Mouse (Mus musculus): ENCODE data around the gene Rint1. TPM values are rescaled to one million over a fixed set of nuclear protein-coding genes. Genes with fewer than 3 reads are reported as not detected.

Rint1 gene
- polyA plus RNA-seq, 1 experiment: 14.0 TPM

DNA sequence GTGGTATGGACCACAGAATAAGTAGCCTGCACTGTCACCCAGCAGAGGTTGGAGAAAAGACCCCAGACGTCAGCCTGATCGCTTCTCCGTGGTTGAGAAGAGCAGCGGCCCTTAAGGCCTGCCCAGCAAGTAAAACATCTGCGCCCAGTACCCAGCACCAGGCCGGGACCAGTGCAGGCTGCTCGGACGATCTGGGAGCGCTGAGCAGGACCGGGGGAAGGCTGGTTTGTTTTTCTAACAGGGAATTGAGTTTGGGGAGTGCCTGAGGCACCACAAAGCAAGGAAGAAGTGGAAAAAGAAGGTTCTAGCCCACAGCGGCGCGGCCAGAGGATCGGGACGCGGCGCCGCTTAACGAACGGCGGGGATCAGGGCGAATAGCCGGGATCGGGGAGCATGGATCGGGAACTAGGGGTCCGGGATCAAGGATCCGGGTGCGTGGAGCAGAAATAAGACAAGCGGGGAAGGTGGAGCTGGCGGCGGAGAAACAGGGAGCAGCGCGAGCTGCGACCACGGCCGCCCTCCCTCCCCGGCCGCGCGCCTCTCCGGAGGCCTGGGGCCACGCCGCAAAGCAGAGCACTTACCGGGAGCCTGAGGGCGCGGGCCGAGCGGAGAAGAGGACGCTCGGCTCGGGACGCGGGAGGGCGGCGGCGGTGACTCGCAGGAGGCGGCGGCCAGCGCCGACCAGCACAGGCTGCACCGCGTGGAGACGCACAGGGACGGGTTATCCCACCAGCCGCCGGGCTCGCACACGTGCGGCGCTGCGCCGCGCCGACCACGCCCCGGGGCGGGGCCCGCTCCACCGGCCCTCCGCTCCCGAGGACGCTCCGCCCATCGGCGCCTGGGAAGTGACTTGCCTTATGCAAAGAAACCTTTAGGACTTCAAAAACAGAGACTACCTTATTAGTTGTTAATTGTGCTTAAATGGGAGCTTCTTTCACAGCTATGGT lies 4.3 kb upstream of the Rint1 start, which contains the start of gene Pus7:
Pus7 (minus strand) TSS at position 781 of the 947 bp plus-strand sequence.
- under 1% methylated on average over 86 of the region's 86 CpGs for WGBS
- Histone ChIP-seq H3K4me1 (ENCODE audit: control insufficient read depth, insufficient read depth, low read length) (peaks cover 2% of the 10 kb centered on the region; the same call in 1 of the 2 replicates), H3K36me3 (ENCODE audit: control insufficient read depth, insufficient read depth, low read length) (no peaks in the 10 kb centered on the region), H3K27me3 (replicated peaks; ENCODE audit: control insufficient read depth, insufficient read depth, low read length) (no peaks in the 10 kb centered on the region), H3K4me3 (ENCODE audit: insufficient read depth, low read depth, low read length) (peak within 1 kb of the TSS; percentile 86), H3K27ac (ENCODE audit: insufficient read depth, low read depth, low read length) (no peak within 1 kb of the TSS; the same call in 1 of the 2 replicates)
- TF ChIP-seq CTCF (conservative IDR thresholded peaks at IDR 0.05; ENCODE audit: insufficient read depth, insufficient read length, low read depth, low read length): no peak
- TF ChIP-seq POLR2A (IDR thresholded peaks at IDR 0.05; ENCODE audit: low read depth, low read length): no peak
- peak; percentile 92 for DNase-seq

DNA sequence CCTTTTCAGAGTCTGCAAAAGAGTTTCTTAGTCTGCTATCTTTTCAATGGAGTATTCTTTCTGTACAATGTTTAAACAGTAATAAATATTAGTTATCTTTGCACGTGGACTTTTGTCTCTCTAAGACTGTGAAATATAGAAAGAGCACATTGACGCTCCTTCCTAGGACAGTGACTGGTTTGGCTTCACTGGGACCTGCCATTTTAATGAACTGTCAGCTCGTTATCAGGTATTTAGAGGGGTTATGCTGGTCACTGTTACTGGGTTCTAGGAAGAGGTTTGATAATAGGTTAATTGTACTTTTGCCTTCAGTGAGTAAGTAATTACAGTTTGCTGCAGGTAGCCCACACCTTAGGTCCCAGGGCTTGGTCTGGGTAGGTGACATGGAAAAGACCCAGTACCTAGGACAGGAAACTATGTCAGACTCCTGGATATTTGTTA lies 899 bp downstream of the Rint1 start:
- 34% methylated on average over 3 of the region's 3 CpGs for WGBS
- Histone ChIP-seq H3K27ac (ENCODE audit: insufficient read depth, low read depth, low read length) (no peak overlapping the region), H3K27me3 (replicated peaks; ENCODE audit: control insufficient read depth, insufficient read depth, low read length) (no peaks in the 10 kb centered on the region), H3K36me3 (ENCODE audit: control insufficient read depth, insufficient read depth, low read length) (no peaks in the 10 kb centered on the region), H3K4me3 (ENCODE audit: insufficient read depth, low read depth, low read length) (peak overlapping the region; percentile 69), H3K4me1 (ENCODE audit: control insufficient read depth, insufficient read depth, low read length) (no peaks in the 10 kb centered on the region; the same call in 1 of the 2 replicates)
- TF ChIP-seq CTCF (conservative IDR thresholded peaks at IDR 0.05; ENCODE audit: insufficient read depth, insufficient read length, low read depth, low read length) (no peak), POLR2A (IDR thresholded peaks at IDR 0.05; ENCODE audit: low read depth, low read length) (no peak)
- DNase-seq: no peak

DNA sequence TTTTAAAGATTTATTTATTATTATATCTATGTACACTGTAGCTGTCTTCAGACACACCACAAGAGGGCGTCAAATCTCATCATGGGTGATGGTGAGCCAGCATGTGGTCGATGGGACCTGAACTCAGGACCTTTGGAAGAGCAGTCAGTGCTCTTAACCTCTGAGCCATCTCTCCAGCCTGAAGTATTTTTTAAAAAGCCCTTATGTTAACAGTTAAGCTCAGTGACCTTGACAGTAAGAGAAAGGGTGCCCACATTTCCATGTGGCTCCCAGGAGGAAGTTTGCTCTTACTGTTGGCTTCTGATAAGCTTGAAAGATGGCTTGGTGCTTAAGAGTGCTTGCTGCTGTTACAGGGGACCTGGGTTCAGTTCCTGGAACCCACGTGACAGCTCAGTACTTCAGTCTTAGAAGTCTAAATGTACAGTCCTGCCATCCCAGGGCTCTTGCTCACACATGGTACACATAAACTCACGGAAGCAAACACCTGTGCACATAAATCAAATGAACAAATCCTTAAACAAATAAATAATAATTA lies 1.6 kb downstream of the Rint1 start:
- Histone ChIP-seq H3K27me3 (replicated peaks; ENCODE audit: control insufficient read depth, insufficient read depth, low read length) (no peaks in the 10 kb centered on the region), H3K4me3 (ENCODE audit: insufficient read depth, low read depth, low read length) (no peak overlapping the region), H3K4me1 (ENCODE audit: control insufficient read depth, insufficient read depth, low read length) (no peaks in the 10 kb centered on the region; the same call in 1 of the 2 replicates), H3K27ac (ENCODE audit: insufficient read depth, low read depth, low read length) (no peak overlapping the region), H3K36me3 (ENCODE audit: control insufficient read depth, insufficient read depth, low read length) (no peaks in the 10 kb centered on the region)
- DNase-seq: no peak
- WGBS: 80% methylated on average over 4 of the region's 4 CpGs
- no peak for TF ChIP-seq CTCF (conservative IDR thresholded peaks at IDR 0.05; ENCODE audit: insufficient read depth, insufficient read length, low read depth, low read length)
- no peak for TF ChIP-seq POLR2A (IDR thresholded peaks at IDR 0.05; ENCODE audit: low read depth, low read length)

DNA sequence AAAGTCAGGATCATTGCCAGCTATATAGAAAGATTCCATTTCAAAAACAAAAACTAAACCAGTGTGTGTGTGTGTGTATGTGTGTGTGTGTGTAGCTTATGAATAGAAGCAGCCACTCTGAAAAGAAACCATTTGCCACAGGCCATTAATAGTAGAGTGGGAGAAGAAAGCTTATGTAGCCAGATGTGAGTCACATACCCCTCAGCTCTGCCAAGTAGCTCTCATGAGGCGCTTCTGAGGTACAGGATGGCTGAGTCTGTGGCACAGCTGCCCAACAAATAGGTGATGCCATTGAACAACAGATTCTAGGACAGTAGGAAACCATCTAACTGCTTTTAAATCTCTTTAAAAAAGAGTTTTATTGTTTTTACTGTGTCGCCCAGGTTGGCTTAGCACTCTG lies 5.2 kb downstream of the Rint1 start:
- no peak overlapping the region for H3K27ac ChIP-seq (ENCODE audit: insufficient read depth, low read depth, low read length)
- 97% methylated on average over 2 of the region's 2 CpGs for WGBS

DNA sequence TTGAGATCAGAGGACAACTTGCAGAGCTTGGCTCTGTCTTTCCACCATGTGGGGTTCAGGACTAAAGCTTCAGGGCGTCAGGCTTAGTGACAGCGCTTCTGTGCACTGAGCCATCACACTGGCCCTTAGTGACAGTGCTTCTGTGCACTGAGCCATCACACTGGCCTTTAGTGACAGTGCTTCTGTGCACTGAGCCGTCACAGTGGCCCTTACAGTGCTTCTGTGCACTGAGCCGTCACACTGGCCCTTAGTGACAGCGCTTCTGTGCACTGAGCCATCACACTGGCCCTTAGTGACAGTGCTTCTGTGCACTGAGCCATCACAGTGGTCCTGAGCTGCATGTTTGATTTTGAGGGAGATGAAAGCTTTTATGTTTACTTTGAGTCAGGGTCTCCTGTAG lies 27.3 kb downstream of the Rint1 start:
- 51% methylated on average over 5 of the region's 5 CpGs for WGBS
- no peak for TF ChIP-seq POLR2A (IDR thresholded peaks at IDR 0.05; ENCODE audit: low read depth, low read length)
- no peak for TF ChIP-seq CTCF (conservative IDR thresholded peaks at IDR 0.05; ENCODE audit: insufficient read depth, insufficient read length, low read depth, low read length)
- H3K36me3 ChIP-seq (ENCODE audit: control insufficient read depth, insufficient read depth, low read length): peaks cover 6% of the 10 kb centered on the region
- no peaks in the 10 kb centered on the region for H3K4me1 ChIP-seq (ENCODE audit: control insufficient read depth, insufficient read depth, low read length)
- H3K27ac ChIP-seq (ENCODE audit: insufficient read depth, low read depth, low read length): no peak overlapping the region
- H3K4me3 ChIP-seq (ENCODE audit: insufficient read depth, low read depth, low read length): no peak overlapping the region
- DNase-seq: peak; percentile 33
- H3K27me3 ChIP-seq (replicated peaks; ENCODE audit: control insufficient read depth, insufficient read depth, low read length): no peaks in the 10 kb centered on the region

More for the DNA sequence above, 5.2 kb downstream of the Rint1 start:
- Histone ChIP-seq H3K36me3 (ENCODE audit: control insufficient read depth, insufficient read depth, low read length) (no peaks in the 10 kb centered on the region), H3K4me1 (ENCODE audit: control insufficient read depth, insufficient read depth, low read length) (no peaks in the 10 kb centered on the region), H3K4me3 (ENCODE audit: insufficient read depth, low read depth, low read length) (no peak overlapping the region), H3K27me3 (replicated peaks; ENCODE audit: control insufficient read depth, insufficient read depth, low read length) (no peaks in the 10 kb centered on the region)
- TF ChIP-seq POLR2A (IDR thresholded peaks at IDR 0.05; ENCODE audit: low read depth, low read length): no peak
- TF ChIP-seq CTCF (conservative IDR thresholded peaks at IDR 0.05; ENCODE audit: insufficient read depth, insufficient read length, low read depth, low read length): no peak
- DNase-seq: no peak

DNA sequence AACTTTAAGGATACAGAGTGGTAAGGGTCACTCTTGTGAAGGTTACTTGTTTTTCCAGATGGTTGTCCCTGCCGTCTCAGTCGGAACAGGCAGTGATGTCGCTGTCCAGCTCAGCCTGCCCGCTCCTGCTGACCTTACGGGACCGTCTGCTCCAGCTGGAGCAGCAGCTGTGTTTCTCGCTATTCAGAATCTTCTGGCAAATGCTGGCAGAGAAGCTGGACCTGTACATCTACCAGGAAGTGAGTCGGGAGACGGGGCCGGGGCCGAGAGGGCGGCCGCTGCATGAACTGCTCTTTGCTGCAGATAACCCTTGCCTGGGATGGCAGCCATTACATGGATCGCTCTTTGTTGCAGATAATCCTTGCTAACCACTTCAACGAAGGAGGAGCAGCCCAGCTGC lies 29.2 kb downstream of the Rint1 start:
- no peaks in the 10 kb centered on the region for H3K4me1 ChIP-seq (ENCODE audit: control insufficient read depth, insufficient read depth, low read length)
- no peak for DNase-seq
- no peaks in the 10 kb centered on the region for H3K27me3 ChIP-seq (replicated peaks; ENCODE audit: control insufficient read depth, insufficient read depth, low read length)
- H3K4me3 ChIP-seq (ENCODE audit: insufficient read depth, low read depth, low read length): no peak overlapping the region
- H3K36me3 ChIP-seq (ENCODE audit: control insufficient read depth, insufficient read depth, low read length): peaks cover 4% of the 10 kb centered on the region
- TF ChIP-seq CTCF (conservative IDR thresholded peaks at IDR 0.05; ENCODE audit: insufficient read depth, insufficient read length, low read depth, low read length): no peak
- no peak for TF ChIP-seq POLR2A (IDR thresholded peaks at IDR 0.05; ENCODE audit: low read depth, low read length)
- WGBS: 87% methylated on average over 15 of the region's 15 CpGs
- H3K27ac ChIP-seq (ENCODE audit: insufficient read depth, low read depth, low read length): no peak overlapping the region

DNA sequence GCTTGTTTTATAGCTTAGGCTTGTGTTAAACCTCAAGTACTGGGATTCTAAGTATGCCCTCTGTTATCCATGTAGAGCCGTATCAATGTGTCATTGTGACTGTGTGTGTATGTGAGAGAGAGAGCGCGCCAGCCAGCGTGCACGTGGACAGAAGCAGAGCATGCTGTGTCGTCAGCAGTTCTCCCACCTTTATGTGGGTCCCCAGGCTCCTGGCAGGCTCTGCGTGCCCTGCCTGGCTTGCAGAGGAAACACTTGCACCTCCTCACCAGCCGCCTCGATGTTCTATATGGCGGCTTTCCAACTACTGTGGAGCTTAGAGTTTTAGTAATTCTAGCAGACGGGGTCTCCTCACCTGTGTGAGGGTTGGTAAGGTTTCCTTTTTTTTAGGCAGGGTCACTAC lies 34.8 kb downstream of the Rint1 start:
- no peak for DNase-seq
- H3K4me3 ChIP-seq (ENCODE audit: insufficient read depth, low read depth, low read length): no peak overlapping the region
- no peaks in the 10 kb centered on the region for H3K4me1 ChIP-seq (ENCODE audit: control insufficient read depth, insufficient read depth, low read length)
- TF ChIP-seq CTCF (conservative IDR thresholded peaks at IDR 0.05; ENCODE audit: insufficient read depth, insufficient read length, low read depth, low read length) (no peak), POLR2A (IDR thresholded peaks at IDR 0.05; ENCODE audit: low read depth, low read length) (no peak)
- WGBS: 80% methylated on average over 11 of the region's 11 CpGs
- H3K36me3 ChIP-seq (ENCODE audit: control insufficient read depth, insufficient read depth, low read length): no peaks in the 10 kb centered on the region
- no peaks in the 10 kb centered on the region for H3K27me3 ChIP-seq (replicated peaks; ENCODE audit: control insufficient read depth, insufficient read depth, low read length)
- H3K27ac ChIP-seq (ENCODE audit: insufficient read depth, low read depth, low read length): no peak overlapping the region
